In the genomic region with DNA sequence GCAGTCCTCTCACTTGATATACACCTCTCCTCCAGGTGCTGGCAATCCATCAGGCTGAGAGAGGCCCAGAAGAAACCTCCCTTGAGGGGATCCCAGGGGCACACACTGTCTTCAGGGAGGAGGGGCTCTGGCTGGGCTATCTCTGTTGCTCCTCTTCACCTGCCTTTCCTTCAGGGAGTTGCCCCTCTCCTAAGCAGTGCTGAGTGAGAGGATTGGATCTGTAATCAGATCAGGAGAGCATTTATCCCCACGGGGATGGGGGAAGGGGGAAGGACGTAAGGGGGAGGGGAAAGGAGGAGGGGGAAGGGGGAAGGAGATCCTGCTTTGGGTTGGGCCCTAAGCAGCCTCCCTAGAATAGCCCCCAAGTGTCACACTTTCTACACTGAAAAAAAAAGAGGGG, we compare ENCODE assay signal across 15 mouse cellular contexts. TPM values are rescaled to one million over a fixed set of nuclear protein-coding genes. Genes with fewer than 3 reads are reported as not detected.
DNase-seq lines count a peak whose midpoint lies in the region; ATAC-seq lines count a peak whose summit lies in the region.
"Had no signal": no experiment of that assay in that cellular context is flagged by ENCODE, and none has a peak within 500 bp of the region (broad histone marks: within the 10 kb centered on the region; RNA-seq: fewer than 3 reads in every experiment).

No protein-coding gene starts in this region.

- peak; percentile 76 for DNase-seq in retina, adult 2 months (ENCODE audit: low read depth, low spot score)
- no peak for DNase-seq in retina, embryonic 14.5 days (ENCODE audit: low spot score)
- no peak for DNase-seq in midbrain, embryonic 14.5 days
- no peak for DNase-seq in embryo, embryonic 10 days (ENCODE audit: low spot score)
- DNase-seq in cerebellum, postnatal 36 days = no peak
- DNase-seq: heart, adult 18-20 months; heart, postnatal 10 days; kidney, postnatal 36 days; thymus, adult 18-20 months had no signal

- H3K4me2 ChIP-seq in hindbrain, embryonic 12.5 days (replicated peaks) = no peak overlapping the region
- 0 out of 2 replicates have a peak overlapping the region, but pooled peaks have one; percentile 25 for H3K4me2 ChIP-seq in midbrain, embryonic 14.5 days (ENCODE audit: low read length)
- H3K4me2 ChIP-seq: liver, embryonic 12.5 days had no signal

- ATAC-seq in hindbrain, embryonic 12.5 days (ENCODE audit: low FRiP score) = no peak
- peak; percentile 32; the same call in 1 of the 2 replicates for ATAC-seq in midbrain, embryonic 14.5 days (ENCODE audit: low FRiP score, low TSS enrichment)
- no peak for ATAC-seq in megakaryocyte, adult 5-6 weeks (ENCODE audit: poor library complexity, severe bottlenecking)
- ATAC-seq: intestine, postnatal 0 days; liver, embryonic 12.5 days had no signal

- peak overlapping the region; percentile 55 for H3K27ac ChIP-seq in hindbrain, embryonic 12.5 days
- H3K27ac ChIP-seq in midbrain, embryonic 14.5 days (replicated peaks; ENCODE audit: low read depth, low read length) = peak overlapping the region; percentile 70
- H3K27ac ChIP-seq: liver, embryonic 12.5 days had no signal

- peak overlapping the region; percentile 10; the same call in 1 of the 2 replicates for H3K9ac ChIP-seq in hindbrain, embryonic 12.5 days
- peak overlapping the region; percentile 17; the same call in 1 of the 2 replicates for H3K9ac ChIP-seq in midbrain, embryonic 14.5 days (replicated peaks; ENCODE audit: low read length)
- H3K9ac ChIP-seq: liver, embryonic 12.5 days had no signal

- H3K4me3 ChIP-seq in hindbrain, embryonic 12.5 days = no peak overlapping the region
- no peak overlapping the region for H3K4me3 ChIP-seq in midbrain, embryonic 14.5 days (replicated peaks; ENCODE audit: low read depth, low read length)
- H3K4me3 ChIP-seq: liver, embryonic 12.5 days; megakaryocyte, embryonic 14.5 days had no signal

- peaks cover 44% of the 10 kb centered on the region for H3K4me1 ChIP-seq in hindbrain, embryonic 12.5 days
- peaks cover 43% of the 10 kb centered on the region for H3K4me1 ChIP-seq in midbrain, embryonic 14.5 days (ENCODE audit: control insufficient read depth, insufficient read depth, low read length)
- H3K4me1 ChIP-seq: liver, embryonic 12.5 days; megakaryocyte, embryonic 14.5 days had no signal

- WGBS in hindbrain, embryonic 12.5 days = 0% methylated on average over 2 of the region's 2 CpGs
- WGBS in midbrain, embryonic 14.5 days = 8% methylated on average over 2 of the region's 2 CpGs

- no peaks in the 10 kb centered on the region for H3K36me3 ChIP-seq in hindbrain, embryonic 12.5 days
- H3K36me3 ChIP-seq in midbrain, embryonic 14.5 days (ENCODE audit: control insufficient read depth, insufficient read depth, low read length) = no peaks in the 10 kb centered on the region
- H3K36me3 ChIP-seq: liver, embryonic 12.5 days had no signal

- H3K9me3 ChIP-seq in hindbrain, embryonic 12.5 days (replicated peaks) = no peaks in the 10 kb centered on the region
- no peaks in the 10 kb centered on the region for H3K9me3 ChIP-seq in midbrain, embryonic 14.5 days (ENCODE audit: control insufficient read depth, low read length)
- H3K9me3 ChIP-seq: liver, embryonic 12.5 days; megakaryocyte, embryonic 14.5 days had no signal

- peaks cover 7% of the 10 kb centered on the region for H3K27me3 ChIP-seq in hindbrain, embryonic 12.5 days
- no peaks in the 10 kb centered on the region for H3K27me3 ChIP-seq in midbrain, embryonic 14.5 days (ENCODE audit: control insufficient read depth, insufficient read depth, low read length)

RNA-seq across cellular contexts. Expression of a gene that starts 13.4 kb away (rescaled TPM):
- 13.7 and 15.3 TPM in 2 replicates for polyA plus RNA-seq in hindbrain, embryonic 12.5 days (2016; fragmentation: Nextera tagmentation; extraction: Ambion mirVana)
- polyA plus RNA-seq in midbrain, embryonic 14.5 days (2014; fragmentation: Nextera tagmentation; extraction: Ambion mirVana) = 38.5 and 56.7 TPM in 2 replicates
- not detected in 2 replicates for total RNA-seq in megakaryocyte, adult 5-6 weeks (2015)
- not detected in 2 replicates for total RNA-seq in megakaryocyte, adult 5-6 weeks (2017)
- polyA plus RNA-seq: liver, embryonic 12.5 days; lung, embryonic 16.5 days had no signal
